Mouse (Mus musculus): Measurements from ENCODE around the gene 1300017J02Rik. TPM values are rescaled to one million over a fixed set of nuclear protein-coding genes. Genes with fewer than 3 reads are reported as not detected.

Gene 1300017J02Rik
- total and polyA plus RNA-seq, 3 experiments, result 0.62 to 2.6 TPM; not detected in 1

DNA sequence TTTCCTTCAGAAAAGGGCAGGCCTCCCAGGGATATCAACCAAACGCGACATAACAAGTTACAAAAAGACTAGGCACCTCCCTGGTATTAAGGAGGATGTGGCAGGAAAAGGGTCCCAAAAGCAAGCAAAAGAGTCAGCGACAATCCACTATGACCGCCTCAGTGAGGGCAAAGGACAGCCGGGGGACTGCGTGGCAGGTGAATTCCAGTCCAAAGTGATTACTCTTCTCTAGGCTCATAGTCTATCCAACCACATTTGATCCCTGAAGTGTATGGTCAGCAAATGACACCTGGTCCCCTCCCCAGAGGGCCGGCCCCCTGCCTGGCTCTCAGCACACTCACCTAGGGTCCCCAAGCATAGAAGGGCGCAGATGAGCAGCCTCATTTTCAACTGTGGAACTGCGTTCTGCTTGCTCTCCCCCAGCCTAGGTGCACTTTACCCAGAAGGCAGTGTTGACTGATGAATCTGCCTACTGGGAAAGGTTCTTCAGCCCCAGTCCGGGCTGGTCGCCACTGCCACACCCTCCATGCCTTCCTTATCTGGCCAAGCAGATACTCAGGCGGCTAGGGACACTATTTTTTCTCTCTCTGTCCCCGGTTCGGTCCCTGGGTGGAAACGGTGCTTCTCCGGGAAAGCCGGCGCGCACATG lies 16.9 kb downstream of the 1300017J02Rik start (continued):
- TF ChIP-seq MAZ (IDR thresholded peaks at IDR 0.05; ENCODE audit: low read depth, low read length) (no peak), ZNF384 (IDR thresholded peaks at IDR 0.05; ENCODE audit: low read depth, low read length) (0 out of 2 replicates have a peak, but pooled peaks have one; percentile 28), TAL1 (IDR thresholded peaks at IDR 0.05; ENCODE audit: low read length) (peak; percentile 79)

DNA sequence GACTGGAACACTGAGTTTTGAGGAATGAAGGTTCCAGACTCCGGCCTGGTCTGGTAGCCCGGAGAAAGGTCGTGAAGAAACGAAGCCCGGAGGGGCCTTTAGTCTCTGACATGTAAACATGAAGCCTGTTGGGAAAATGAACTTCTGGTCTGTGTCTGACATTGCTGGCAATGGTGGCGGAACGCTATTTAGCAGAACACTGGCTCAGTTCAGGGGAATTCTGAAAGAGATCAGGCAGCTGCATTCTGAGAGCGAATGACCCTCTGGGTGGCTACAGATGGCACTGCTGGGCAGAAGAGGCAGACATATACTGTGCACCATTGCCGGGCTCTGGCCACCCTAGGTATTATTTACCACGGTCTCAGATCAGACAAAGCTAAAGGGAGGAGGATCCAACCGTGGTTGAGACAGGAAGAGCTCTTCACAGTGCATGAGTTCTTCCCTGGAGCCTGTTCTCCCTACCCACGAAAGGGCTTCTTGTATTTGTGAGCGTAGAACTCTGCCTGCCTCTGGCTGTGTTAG lies 17.9 kb downstream of the 1300017J02Rik start:
- DNase-seq (ENCODE audit: low read depth, low spot score), result peak; percentile 12
- Histone ChIP-seq H3K27ac (ENCODE audit: control insufficient read depth, low read depth, low read length) (no peak overlapping the region), H3K4me3 (ENCODE audit: control insufficient read depth in 1 of 2, insufficient read depth in 1 of 2, low read depth in 2 of 2, low read length in 2 of 2) (no peak overlapping the region), H3K79me2 (ENCODE audit: control insufficient read depth, insufficient read depth, low read length, poor library complexity) (no peaks in the 10 kb centered on the region), H3K4me1 (ENCODE audit: control insufficient read depth in 1 of 2, insufficient read depth in 2 of 2, low read length in 2 of 2) (peaks cover 2 to 9% of the 10 kb centered on the region in 2 experiments), H3K36me3 (ENCODE audit: control insufficient read depth in 1 of 2, insufficient read depth in 2 of 2, low read length in 2 of 2) (peaks cover 0 to 10% of the 10 kb centered on the region in 2 experiments; a peak in 2 of 4 replicates), H3K27me3 (ENCODE audit: control insufficient read depth in 1 of 2, insufficient read depth in 2 of 2, low read length in 2 of 2) (no peaks in the 10 kb centered on the region), H3K9ac (ENCODE audit: control insufficient read depth, low read depth, low read length, poor library complexity, severe bottlenecking) (no peak overlapping the region), H3K9me3 (replicated peaks; ENCODE audit: insufficient read depth, low read length) (no peaks in the 10 kb centered on the region)
- TF ChIP-seq MEF2A (IDR thresholded peaks at IDR 0.05; ENCODE audit: extremely low read depth, insufficient replicate concordance, low read depth, low read length, poor library complexity, severe bottlenecking), result no peak
- TF ChIP-seq EP300 (IDR thresholded peaks at IDR 0.05; ENCODE audit: low read depth in 1 of 2, low read length in 2 of 2), result no peak
- TF ChIP-seq RAD21 (IDR thresholded peaks at IDR 0.05; ENCODE audit: low read depth, low read length), result no peak
- no peak for TF ChIP-seq MYC (IDR thresholded peaks at IDR 0.05; ENCODE audit: low read depth, low read length)
- TF ChIP-seq USF1 (IDR thresholded peaks at IDR 0.05; ENCODE audit: low read depth, low read length), result no peak
- no peak for TF ChIP-seq SMC3 (IDR thresholded peaks at IDR 0.05; ENCODE audit: low read depth, low read length)
- TF ChIP-seq SIN3A (IDR thresholded peaks at IDR 0.05; ENCODE audit: low read length), result no peak
- TF ChIP-seq ZKSCAN1 (IDR thresholded peaks at IDR 0.05; ENCODE audit: low read depth, low read length), result no peak
- no peak for TF ChIP-seq TBP (IDR thresholded peaks at IDR 0.05; ENCODE audit: low read depth, low read length)
- no peak for TF ChIP-seq ELF1 (IDR thresholded peaks at IDR 0.05; ENCODE audit: low read depth, low read length)
- no peak for TF ChIP-seq ZC3H11A (IDR thresholded peaks at IDR 0.05; ENCODE audit: low read depth, low read length)
- TF ChIP-seq BHLHE40 (IDR thresholded peaks at IDR 0.05; ENCODE audit: borderline replicate concordance, low read depth, low read length), result no peak
- no peak for TF ChIP-seq CTCF (IDR thresholded peaks at IDR 0.05 in 2 of 3, conservative IDR thresholded peaks at IDR 0.05 in 1 of 3; ENCODE audit: control insufficient read depth in 1 of 3, insufficient read depth in 1 of 3, low read depth in 2 of 3, low read length in 3 of 3, poor library complexity in 1 of 3, severe bottlenecking in 1 of 3)
- TF ChIP-seq E2F4 (IDR thresholded peaks at IDR 0.05; ENCODE audit: borderline replicate concordance, low read depth, low read length), result no peak
- no peak for TF ChIP-seq ZNF384 (IDR thresholded peaks at IDR 0.05; ENCODE audit: low read depth, low read length)
- TF ChIP-seq ETS1 (IDR thresholded peaks at IDR 0.05; ENCODE audit: low read depth, low read length), result no peak
- TF ChIP-seq GATA1 (IDR thresholded peaks at IDR 0.05; ENCODE audit: low read depth, low read length), result no peak
- TF ChIP-seq POLR2AphosphoS2 (IDR thresholded peaks at IDR 0.05; ENCODE audit: low read length), result no peak
- TF ChIP-seq GABPA (IDR thresholded peaks at IDR 0.05; ENCODE audit: low read depth, low read length), result no peak
